Mouse (Mus musculus): ENCODE measurements around the gene Krt81. TPM values are rescaled to one million over a fixed set of nuclear protein-coding genes. Genes with fewer than 3 reads are reported as not detected.

Krt81 gene
- not detected for polyA plus RNA-seq (2015; fragmentation: Illumina TruSeq; extraction: RNeasy Lipid Tissue Mini Kit (QIAGEN cat#74804); ENCODE audit: insufficient read depth, low read depth, low replicate concordance)

DNA sequence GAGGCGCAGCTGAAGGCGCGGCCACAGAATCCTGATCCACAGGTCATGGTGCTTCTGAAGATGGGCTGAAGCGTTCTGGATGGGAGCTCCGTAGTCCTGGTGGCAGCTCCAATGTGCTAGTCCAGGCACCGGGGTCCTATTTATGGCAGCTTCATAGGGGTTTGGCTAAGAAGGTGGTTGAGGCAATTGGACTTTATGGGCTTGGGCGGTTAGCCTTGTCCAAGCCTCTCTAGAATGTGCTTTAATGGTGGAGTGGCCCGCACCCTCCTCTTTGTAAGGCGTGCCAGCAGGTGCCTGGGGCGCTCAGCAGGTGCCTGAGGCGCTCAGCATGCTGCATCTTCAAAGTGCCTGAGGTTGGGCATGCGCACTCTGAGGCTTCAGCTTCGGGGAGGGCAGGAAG lies at the start of gene Krt81:
TSS of gene Krt81 (minus strand) at position 101 of the 400 bp plus-strand sequence.

DNA sequence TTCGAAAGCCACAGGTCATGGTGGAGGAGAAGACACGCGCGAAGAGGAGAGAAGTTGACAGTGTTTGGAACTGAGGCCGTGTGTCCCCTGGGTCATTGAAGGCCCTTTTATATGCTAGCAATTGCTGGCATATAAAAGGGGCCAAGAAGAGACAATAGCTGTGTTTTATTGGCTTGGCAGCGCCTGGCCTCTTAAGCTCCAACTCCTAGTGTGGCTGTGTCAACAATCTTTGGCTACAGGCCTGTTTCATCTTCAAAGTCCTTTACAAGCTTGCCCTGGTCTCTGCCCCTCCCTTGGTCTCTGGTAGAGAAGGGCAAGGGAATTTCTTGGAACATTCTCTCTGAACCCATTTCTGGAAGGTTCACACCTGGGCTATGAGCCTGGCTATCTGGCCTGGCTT lies 27.9 kb upstream of the Krt81 start, which contains the start of gene Krt83:
TSS of gene Krt83 (minus strand) at position 82 of the 400 bp plus-strand sequence.

GRCm38 (mm10) chr15:101472952-101473528 lies 9.5 kb upstream of the Krt81 start, which contains the start of gene Krt86:
TSS of gene Krt86 (plus strand) at chr15:101473478.

GRCm38 (mm10) chr15:101447444-101447843 lies 16.1 kb downstream of the Krt81 start, which contains the start of gene Krt88:
TSS of gene Krt88 (plus strand) at chr15:101447744.

GRCm38 (mm10) chr15:101438555-101438954 lies 25.0 kb downstream of the Krt81 start, which contains the start of gene Krt87:
TSS of gene Krt87 (minus strand) at chr15:101438804.

DNA sequence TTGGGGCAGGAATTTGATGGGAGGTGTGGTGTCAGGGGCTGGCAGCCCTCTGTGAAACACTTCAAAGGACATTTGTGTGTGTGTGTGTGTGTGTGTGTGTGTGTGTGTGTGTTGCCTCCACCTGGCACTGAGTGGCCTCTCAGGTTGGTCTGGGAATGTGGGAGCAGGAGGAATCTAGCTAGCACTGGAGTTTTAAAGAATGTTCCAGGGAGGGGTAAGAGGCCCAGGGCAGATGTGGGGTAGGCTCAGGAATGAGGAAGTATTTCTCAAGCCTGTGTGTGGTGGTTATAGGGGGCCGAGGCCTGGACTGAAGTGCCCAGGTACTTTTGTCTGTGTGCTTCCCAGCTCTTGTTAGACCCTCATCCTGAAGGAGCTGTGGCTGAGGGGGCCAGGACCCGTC lies 52.8 kb downstream of the Krt81 start, which contains the start of gene Krt7:
TSS of gene Krt7 (plus strand) at position 269 of the 400 bp plus-strand sequence.

Other genes starting within 250 kb of the Krt81 start
- 6.4 TPM for gene Grasp, start 239.6 kb downstream of the Krt81 start, polyA plus RNA-seq (2015; fragmentation: Illumina TruSeq; extraction: RNeasy Lipid Tissue Mini Kit (QIAGEN cat#74804); ENCODE audit: insufficient read depth, low read depth, low replicate concordance)
- 23.3 TPM for gene Nr4a1, start 209.5 kb downstream of the Krt81 start, polyA plus RNA-seq (2015; fragmentation: Illumina TruSeq; extraction: RNeasy Lipid Tissue Mini Kit (QIAGEN cat#74804); ENCODE audit: insufficient read depth, low read depth, low replicate concordance)
- gene Atg101, start 179.5 kb downstream of the Krt81 start, polyA plus RNA-seq (2015; fragmentation: Illumina TruSeq; extraction: RNeasy Lipid Tissue Mini Kit (QIAGEN cat#74804); ENCODE audit: insufficient read depth, low read depth, low replicate concordance) = 5.2 TPM
- 1.00 TPM for gene 6030408B16Rik, start 170.5 kb downstream of the Krt81 start, polyA plus RNA-seq (2015; fragmentation: Illumina TruSeq; extraction: RNeasy Lipid Tissue Mini Kit (QIAGEN cat#74804); ENCODE audit: insufficient read depth, low read depth, low replicate concordance)
- gene Krt80, start 93.6 kb downstream of the Krt81 start, polyA plus RNA-seq (2015; fragmentation: Illumina TruSeq; extraction: RNeasy Lipid Tissue Mini Kit (QIAGEN cat#74804); ENCODE audit: insufficient read depth, low read depth, low replicate concordance) = 1.8 TPM
- 8.3 TPM for gene Krt7, start 52.7 kb downstream of the Krt81 start, polyA plus RNA-seq (2015; fragmentation: Illumina TruSeq; extraction: RNeasy Lipid Tissue Mini Kit (QIAGEN cat#74804); ENCODE audit: insufficient read depth, low read depth, low replicate concordance)
- not detected for gene Krt87, start 24.9 kb downstream of the Krt81 start, polyA plus RNA-seq (2015; fragmentation: Illumina TruSeq; extraction: RNeasy Lipid Tissue Mini Kit (QIAGEN cat#74804); ENCODE audit: insufficient read depth, low read depth, low replicate concordance)
- gene Krt88, start 16.0 kb downstream of the Krt81 start, polyA plus RNA-seq (2015; fragmentation: Illumina TruSeq; extraction: RNeasy Lipid Tissue Mini Kit (QIAGEN cat#74804); ENCODE audit: insufficient read depth, low read depth, low replicate concordance) = not detected
- gene Krt86, start 9.7 kb upstream of the Krt81 start, polyA plus RNA-seq (2015; fragmentation: Illumina TruSeq; extraction: RNeasy Lipid Tissue Mini Kit (QIAGEN cat#74804); ENCODE audit: insufficient read depth, low read depth, low replicate concordance) = not detected
- gene Krt83, start 27.8 kb upstream of the Krt81 start, polyA plus RNA-seq (2015; fragmentation: Illumina TruSeq; extraction: RNeasy Lipid Tissue Mini Kit (QIAGEN cat#74804); ENCODE audit: insufficient read depth, low read depth, low replicate concordance) = not detected
- gene Gm49425, start 53.5 kb upstream of the Krt81 start, polyA plus RNA-seq (2015; fragmentation: Illumina TruSeq; extraction: RNeasy Lipid Tissue Mini Kit (QIAGEN cat#74804); ENCODE audit: insufficient read depth, low read depth, low replicate concordance) = not detected
- gene Krt84, start 69.1 kb upstream of the Krt81 start, polyA plus RNA-seq (2015; fragmentation: Illumina TruSeq; extraction: RNeasy Lipid Tissue Mini Kit (QIAGEN cat#74804); ENCODE audit: insufficient read depth, low read depth, low replicate concordance) = not detected
- not detected for gene Krt82, start 86.9 kb upstream of the Krt81 start, polyA plus RNA-seq (2015; fragmentation: Illumina TruSeq; extraction: RNeasy Lipid Tissue Mini Kit (QIAGEN cat#74804); ENCODE audit: insufficient read depth, low read depth, low replicate concordance)
- not detected for gene Krt90, start 99.2 kb upstream of the Krt81 start, polyA plus RNA-seq (2015; fragmentation: Illumina TruSeq; extraction: RNeasy Lipid Tissue Mini Kit (QIAGEN cat#74804); ENCODE audit: insufficient read depth, low read depth, low replicate concordance)
- gene Krt75, start 110.2 kb upstream of the Krt81 start, polyA plus RNA-seq (2015; fragmentation: Illumina TruSeq; extraction: RNeasy Lipid Tissue Mini Kit (QIAGEN cat#74804); ENCODE audit: insufficient read depth, low read depth, low replicate concordance) = not detected
- gene Gm5414, start 164.4 kb upstream of the Krt81 start, polyA plus RNA-seq (2015; fragmentation: Illumina TruSeq; extraction: RNeasy Lipid Tissue Mini Kit (QIAGEN cat#74804); ENCODE audit: insufficient read depth, low read depth, low replicate concordance) = not detected
- not detected for gene Gm5478, start 183.6 kb upstream of the Krt81 start, polyA plus RNA-seq (2015; fragmentation: Illumina TruSeq; extraction: RNeasy Lipid Tissue Mini Kit (QIAGEN cat#74804); ENCODE audit: insufficient read depth, low read depth, low replicate concordance)
- not detected for gene Krt6b, start 216.5 kb upstream of the Krt81 start, polyA plus RNA-seq (2015; fragmentation: Illumina TruSeq; extraction: RNeasy Lipid Tissue Mini Kit (QIAGEN cat#74804); ENCODE audit: insufficient read depth, low read depth, low replicate concordance)
- not detected for gene Krt6a, start 230.6 kb upstream of the Krt81 start, polyA plus RNA-seq (2015; fragmentation: Illumina TruSeq; extraction: RNeasy Lipid Tissue Mini Kit (QIAGEN cat#74804); ENCODE audit: insufficient read depth, low read depth, low replicate concordance)
- not detected for gene Krt5, start 249.1 kb upstream of the Krt81 start, polyA plus RNA-seq (2015; fragmentation: Illumina TruSeq; extraction: RNeasy Lipid Tissue Mini Kit (QIAGEN cat#74804); ENCODE audit: insufficient read depth, low read depth, low replicate concordance)

All from pancreas, adult 10 weeks (tissue).